Mouse (Mus musculus): ENCODE data around the gene Tmed5.
A peak's percentile ranks its signal among the peaks of the same experiment; 100 is the strongest.
"Not testable (repeated sequence)": the region's sequence is repeated elsewhere in the genome, so short reads cannot be mapped to it uniquely, and the experiment has no call there.

Tmed5 gene

GRCm38 (mm10) chr5:108132441-108133243 is at the start of gene Tmed5, which contains the start of gene Ccdc18:
TSS of gene Tmed5 (minus strand) at chr5:108132620.
TSS of gene Ccdc18 (plus strand) at chr5:108132875.
- DNase-seq, result peak; percentile 93 to 98

- DNase-seq, result peak; percentile 16 to 49
Observed at GRCm38 (mm10) chr5:108163695-108164094, 31.3 kb upstream of the Tmed5 start.

DNA sequence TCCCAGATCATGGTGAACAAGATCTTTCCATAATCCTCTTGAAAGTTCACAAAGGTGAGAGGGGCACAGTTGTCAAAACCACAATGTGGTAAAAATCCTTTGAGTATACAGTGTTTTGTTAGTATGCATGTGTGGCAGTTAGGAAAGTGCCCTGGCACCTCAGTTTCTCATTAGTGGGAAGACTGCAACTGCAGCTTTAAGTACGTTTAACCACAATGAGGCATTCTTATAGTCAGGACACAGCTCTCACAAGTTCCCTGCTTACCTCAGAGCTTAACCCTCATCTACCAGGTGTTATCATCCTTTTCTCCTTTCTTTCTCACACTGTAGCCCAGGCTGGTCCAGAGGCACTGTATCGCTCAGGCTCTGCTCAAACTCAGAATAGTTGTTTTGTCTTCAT is 28.4 kb upstream of the Tmed5 start:
- DNase-seq, result no peak

- DNase-seq, result no peak
Observed at GRCm38 (mm10) chr5:108152592-108152991, 20.2 kb upstream of the Tmed5 start.

DNA sequence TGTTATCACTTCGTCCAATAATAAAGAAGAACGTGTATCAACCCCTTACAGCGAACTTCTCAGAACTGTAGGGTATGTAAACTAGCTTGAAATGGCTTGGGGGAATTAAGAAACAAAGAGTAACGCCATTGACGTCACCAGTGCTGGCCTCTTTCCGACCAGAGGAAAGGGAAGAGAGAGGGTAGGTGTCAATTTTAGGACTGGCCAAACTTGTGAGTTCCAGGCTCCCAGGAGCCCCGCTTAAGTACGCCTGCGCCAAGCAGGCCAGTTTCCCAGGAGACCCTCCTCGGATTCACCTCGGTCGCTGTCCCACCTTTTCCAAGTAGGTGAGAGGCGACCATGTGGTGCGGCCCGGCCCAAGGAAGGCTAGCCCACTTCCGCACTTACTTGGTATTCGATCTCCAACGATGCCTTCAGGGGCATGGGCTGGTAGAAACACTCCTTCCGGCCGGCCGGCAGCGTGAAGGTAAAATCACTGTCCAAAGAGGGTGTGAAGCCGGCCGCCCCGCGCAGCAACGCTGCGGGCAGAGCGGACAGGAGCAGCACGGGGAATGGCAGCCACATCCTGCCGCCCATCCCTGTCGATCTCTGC is 475 bp downstream of the Tmed5 start:
- DNase-seq, result no peak

DNA sequence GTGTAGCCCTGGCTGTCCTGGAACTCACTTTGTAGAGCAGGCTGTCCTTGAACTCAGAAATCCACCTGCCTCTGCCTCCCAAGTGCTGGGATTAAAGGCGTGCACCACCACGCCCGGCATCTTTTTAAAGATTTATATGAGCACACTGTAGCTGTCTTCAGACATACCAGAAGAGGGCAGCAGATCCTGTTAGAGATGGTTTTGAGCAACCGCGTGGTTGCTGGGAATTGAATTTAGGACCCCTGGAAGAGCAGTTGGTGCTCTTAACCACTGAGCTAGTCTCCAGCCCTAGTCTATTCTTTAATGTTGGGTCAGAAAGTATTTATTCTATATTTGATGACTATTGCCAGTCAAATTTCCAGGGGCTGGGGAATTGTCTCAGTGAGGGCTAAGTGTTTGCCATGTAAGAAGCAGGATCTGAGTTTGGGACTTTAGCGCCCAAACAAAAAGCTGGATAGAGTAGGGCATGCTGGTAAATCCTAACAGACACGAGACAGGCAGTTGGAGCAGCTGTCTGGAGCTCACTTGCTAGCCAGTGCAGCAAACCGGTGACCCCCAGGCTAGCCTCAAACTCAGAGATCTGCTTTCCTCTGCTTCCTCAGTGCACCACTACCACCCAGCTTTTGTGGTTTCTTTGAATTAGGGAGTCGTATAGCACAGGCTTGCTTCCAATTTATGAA is 12.1 kb downstream of the Tmed5 start:
- no peak for DNase-seq

DNA sequence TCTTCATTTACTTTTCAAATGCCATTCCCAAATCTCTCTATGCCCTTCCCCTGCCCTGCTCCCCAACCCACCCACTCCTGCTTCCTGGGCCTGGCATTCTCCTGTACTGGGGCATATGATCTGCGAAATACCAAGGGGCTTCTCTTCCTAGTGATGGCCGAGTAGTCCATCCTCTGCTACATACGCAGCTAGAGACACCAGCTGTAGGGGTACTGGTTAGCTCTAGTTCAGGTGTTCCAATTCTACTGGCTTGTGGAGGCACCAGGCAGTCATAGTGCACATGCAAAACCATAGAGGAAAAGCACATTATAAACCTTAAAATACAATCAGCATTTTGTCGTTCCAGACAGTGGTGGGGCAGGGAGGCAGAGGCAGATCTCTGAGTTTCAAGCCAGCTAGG is 14.7 kb downstream of the Tmed5 start:
- no peak for DNase-seq

DNA sequence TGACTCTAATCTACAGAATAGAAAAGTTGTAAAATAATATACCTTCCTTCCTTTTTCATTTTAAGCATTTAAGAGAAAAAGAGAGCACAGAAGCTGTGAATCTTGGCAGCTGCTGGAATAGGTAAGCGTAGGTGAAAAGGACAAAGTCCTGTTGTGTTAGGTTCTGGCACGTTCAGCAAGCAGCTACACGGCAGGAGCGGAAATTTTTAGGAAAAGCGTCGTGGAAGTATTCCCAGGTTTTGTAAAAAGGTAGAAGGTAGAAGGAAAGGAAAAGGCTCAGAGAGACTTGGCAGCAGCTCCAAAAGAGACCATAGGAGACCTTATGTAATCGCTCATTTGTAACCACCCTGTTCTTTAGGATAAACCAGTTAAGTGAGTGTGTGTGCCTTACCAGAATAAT is 23.1 kb downstream of the Tmed5 start:
- no peak for DNase-seq

GRCm38 (mm10) chr5:108104306-108104705 is 28.1 kb downstream of the Tmed5 start:
- DNase-seq, result no peak

DNA sequence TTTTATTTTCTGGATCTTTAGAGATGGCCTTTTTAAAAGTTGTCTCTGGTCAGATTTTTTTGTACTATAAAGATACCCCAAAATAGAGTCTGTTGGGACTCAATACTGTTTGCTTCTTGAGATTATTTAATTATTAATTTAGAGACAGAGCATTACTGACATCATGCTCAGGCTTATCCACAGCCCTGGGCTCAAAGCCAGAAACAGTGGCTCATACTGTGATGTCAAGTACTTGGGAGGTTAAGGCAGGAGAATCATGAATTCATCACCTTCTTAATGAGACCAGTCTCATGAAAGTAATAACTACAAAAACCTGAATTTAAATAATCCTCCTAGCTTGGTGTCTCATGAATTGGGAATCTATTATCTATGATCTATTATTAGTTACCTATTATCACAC is 32.2 kb downstream of the Tmed5 start:
- DNase-seq, result no peak

DNA sequence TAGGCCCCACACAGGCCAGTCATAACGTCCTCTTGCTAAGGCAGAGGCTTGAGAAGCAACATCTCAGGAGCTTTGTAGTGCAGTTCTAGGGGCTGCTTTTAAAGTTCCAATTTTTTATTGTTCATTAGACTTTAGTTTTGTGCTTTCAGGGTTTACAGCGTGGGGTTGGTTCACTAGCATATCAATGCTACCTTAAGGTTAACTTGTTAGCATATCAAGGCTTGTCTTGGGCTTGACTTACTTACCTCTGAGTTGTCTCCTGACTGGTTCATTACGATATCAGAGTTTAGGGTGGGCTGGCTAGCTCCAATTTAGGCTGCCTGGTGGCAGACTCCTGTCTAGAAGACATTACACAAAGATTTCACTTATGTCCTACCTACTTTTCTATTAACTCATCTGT is 34.7 kb downstream of the Tmed5 start:
- no peak for DNase-seq

GRCm38 (mm10) chr5:108092731-108093130 is 39.7 kb downstream of the Tmed5 start:
- not testable (repeated sequence) for DNase-seq

DNA sequence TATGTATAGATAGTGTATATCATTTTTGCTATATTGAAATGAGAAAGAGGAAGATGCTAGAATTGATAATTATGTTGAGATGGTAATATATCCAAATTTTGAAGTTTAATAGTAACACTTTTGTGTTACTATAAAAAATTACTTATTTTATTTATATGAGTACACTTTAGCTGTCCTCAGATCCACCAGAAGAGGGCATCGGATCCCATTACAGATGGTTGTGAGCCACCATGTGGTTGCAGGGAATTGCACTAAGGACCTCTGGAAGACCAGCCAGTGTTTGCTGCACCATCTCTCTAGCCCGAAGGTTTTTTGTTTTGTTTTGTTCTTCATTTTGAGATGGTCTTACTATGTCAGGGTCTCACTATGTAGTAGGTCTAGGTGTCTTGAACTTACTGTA is 47.0 kb downstream of the Tmed5 start:
- no peak for DNase-seq

DNA sequence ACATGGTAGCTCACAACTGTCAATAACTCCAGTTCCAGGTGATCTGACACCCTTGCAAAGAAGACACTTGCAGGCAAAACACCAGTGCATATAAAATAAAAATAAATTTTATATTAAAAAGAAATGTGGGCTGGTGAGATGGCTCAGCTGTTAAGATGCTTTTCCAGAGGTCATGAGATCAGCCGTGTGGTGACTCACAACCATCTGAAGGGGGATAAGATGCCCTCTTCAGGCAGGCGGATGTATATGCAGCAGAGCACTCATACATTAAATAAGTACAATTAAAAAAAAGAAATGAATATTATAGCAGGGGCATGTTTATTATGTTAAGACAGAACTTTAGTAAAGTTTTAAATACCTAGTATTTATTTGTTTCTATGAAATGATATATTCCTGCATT is 50.0 kb downstream of the Tmed5 start:
- DNase-seq, result no peak

GRCm38 (mm10) chr5:108079603-108080002 is 52.8 kb downstream of the Tmed5 start:
- DNase-seq, result no peak

DNA sequence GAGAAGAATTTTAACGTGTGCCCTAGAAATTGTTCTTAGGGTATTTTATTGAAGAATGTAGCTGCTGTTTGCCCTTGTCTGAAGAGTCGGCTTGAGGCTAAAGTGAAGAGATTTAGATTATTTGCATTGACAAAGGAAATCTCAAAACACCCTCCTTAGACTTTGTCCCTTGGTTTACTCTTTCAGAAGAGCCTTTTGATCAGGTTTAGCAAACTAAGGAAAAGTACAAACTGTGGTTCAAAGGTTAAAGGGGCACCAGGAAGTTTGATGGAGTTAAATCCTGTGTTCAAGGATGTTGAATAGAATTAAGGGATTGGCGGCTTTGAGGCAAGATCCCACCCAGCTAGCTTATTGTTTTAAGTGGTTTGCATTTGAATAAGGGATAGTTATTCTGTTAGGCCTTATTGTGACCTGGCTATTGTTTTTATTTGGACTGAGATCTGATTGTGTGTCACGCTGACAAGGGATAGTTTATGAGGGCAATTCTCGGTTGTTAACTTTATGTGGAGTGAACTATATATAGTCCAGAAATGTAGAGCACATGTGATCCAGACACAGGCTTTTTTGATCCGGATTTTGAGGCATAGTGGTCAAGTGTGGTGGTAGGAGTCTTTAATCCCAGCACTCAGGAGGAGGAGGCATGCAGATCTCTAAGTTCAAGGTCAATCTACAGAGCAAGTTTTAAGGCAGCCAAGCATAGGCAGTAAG is 55.4 kb downstream of the Tmed5 start:
- no peak for DNase-seq

DNA sequence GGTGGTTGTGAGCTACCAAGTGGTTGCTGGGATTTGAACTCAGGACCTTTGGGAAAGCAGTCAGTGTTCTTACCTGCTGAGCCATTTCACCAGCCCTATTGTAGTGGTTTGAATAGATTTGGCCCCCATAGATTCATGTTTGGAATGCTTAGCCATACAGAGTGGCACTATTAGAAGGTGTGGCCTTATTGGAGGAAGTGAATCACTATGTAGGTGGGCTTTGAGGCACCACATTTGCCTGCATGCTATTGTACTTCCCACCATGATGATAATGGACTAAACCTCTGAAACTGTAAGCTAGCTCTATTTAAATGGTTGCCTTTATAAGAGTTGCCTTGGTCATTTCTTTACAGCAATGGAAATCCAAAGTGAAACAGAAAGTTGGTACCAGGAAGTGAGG is 56.2 kb downstream of the Tmed5 start:
- DNase-seq, result no peak

DNA sequence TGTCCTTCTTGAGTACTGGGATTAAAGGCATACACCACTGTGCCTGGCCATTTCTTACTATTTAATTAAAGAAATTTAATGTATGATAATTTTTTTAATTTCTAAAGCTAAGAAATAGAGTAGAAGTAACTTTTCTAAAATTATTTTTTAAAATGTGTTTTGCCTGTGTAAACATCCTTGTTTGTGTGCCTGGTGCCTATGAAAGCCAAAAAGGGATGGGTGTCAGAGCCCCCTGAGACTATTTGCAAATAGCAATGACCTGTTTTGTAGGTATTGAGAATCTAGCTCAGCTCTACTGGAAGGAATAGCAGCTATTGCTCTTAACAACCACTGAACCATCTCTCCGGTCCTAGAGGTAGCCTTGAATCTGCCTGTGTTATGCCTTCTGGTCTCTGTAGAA is 60.1 kb downstream of the Tmed5 start:
- no peak for DNase-seq

DNA sequence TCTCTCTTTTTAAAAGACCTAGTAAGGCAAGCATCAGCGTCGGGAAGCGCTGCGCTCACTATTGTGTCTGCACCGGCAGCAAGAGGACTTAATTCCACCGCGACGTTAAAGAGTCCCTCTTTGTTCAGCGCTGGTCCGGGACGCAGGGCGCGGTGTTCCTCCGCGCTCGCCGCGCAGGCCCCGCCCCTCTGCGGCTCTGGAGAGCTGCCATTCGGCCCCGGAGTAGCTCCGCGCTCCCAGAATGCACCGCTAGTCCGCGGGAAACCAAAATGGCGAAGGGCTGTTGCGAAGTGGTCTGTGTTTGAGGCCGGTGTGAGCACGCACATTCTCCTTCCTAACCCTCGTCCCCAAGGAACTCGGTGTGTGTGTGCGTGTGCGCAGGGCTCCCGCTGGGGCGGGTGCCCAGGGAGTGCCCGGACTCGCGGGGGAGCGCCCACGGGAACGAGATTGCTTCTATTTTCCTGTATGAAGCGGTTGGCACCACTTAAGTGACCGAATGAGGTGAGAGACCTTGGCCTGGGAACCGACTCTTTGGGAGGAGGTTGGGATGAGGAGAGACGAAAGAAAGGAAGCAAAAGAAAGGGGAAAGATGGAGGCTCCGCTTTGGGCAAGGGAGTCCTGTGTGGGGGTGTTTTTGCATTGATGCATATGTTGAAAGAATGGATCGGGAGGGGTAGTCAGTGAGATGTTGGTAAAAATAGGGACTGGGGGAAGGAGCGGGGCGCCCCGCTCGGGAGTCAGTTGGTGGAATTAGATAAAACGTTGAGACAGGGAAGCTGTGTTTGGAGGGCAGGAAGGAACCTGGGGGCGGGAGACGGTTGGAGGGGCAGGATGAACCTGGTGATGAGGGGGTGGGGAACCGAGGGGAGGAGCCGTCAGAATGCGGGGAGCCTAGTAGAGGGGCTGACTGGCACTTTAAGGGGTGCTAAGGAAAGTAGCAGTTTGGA is 66.7 kb downstream of the Tmed5 start, which contains the start of gene Mtf2:
TSS of gene Mtf2 (plus strand) at position 210 of the 947 bp plus-strand sequence.
- DNase-seq, result peak; percentile 91 to 96

DNA sequence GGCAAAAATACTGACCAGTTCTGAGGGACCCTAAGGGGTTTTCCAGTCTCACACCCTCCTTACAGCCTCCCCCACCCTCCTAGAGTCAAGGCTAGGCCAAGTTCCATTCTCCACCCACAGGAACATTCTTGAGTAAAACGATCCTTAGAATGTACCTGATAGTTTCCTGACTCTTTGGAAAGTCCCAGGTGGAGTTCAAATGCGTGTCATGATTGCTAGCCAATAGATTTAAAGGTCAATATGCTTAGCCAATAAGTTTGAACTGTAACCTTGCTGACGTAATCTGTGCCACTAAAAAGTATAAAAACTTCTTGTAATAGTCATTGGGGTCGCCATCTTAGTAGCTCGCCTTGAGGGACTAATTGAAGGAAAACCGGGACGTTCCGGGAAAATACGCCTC is 72.0 kb downstream of the Tmed5 start:
- no peak for DNase-seq

All from spleen, adult 18-20 months (tissue).